10 mouse cellular contexts compared by ENCODE assay signal in the genomic region with DNA sequence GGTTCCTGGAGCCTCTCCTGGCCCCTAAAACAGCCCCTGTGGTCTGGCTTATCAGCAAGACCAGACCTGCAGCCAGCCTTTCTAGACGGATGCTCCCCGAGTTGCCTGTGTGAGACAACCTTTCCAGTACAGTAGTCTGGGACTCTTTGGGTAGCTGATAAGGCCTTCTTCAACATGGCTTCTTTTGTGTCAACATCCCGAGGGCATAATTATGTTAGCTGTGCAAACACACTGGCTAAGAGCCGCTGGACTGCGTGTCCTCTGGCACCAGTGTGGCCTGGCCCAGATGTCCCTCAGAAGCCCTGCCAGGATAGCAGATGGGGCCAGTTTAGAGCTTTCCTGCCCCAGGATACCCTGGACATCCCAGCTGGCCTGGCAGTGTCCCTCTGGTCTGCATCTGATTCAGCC.
DNase-seq lines count a peak whose midpoint lies in the region; ATAC-seq lines count a peak whose summit lies in the region.
"Had no signal": no experiment of that assay in that cellular context is flagged by ENCODE, and none has a peak within 500 bp of the region (broad histone marks: within the 10 kb centered on the region; RNA-seq: fewer than 3 reads in every experiment).

No protein-coding gene starts in this region.

- H3K9me3 ChIP-seq in stomach, embryonic 14.5 days (ENCODE audit: control insufficient read depth, low read depth, low read length), result no peaks in the 10 kb centered on the region

- H3K4me3 ChIP-seq in stomach, embryonic 14.5 days (ENCODE audit: low read depth, low read length), result no peak overlapping the region

- no peak overlapping the region for H3K4me2 ChIP-seq in stomach, embryonic 14.5 days (replicated peaks; ENCODE audit: low read depth, low read length)

- intact Hi-C loops in left cerebral cortex, postnatal 4 days (cut with DNase I), result no loop called here

- no peaks in the 10 kb centered on the region for H3K4me1 ChIP-seq in stomach, embryonic 14.5 days (ENCODE audit: control insufficient read depth, insufficient read depth, low read length)

- no peaks in the 10 kb centered on the region for H3K27me3 ChIP-seq in stomach, embryonic 14.5 days (ENCODE audit: control insufficient read depth, insufficient read depth, low read length)
- H3K27me3 ChIP-seq: Patski had no signal

- peak; percentile 14 to 31 for DNase-seq in lung, adult 18-20 months
- DNase-seq in lung, postnatal 25 days (ENCODE audit: low spot score), result no peak
- peak; percentile 94 for DNase-seq in heart, adult 11 months
- DNase-seq in left cerebral cortex, postnatal 4 days, result peak; percentile 91
- DNase-seq in kidney, adult 18-20 months, result no peak
- DNase-seq in ovary, postnatal 36 days (ENCODE audit: low spot score), result no peak

- WGBS in stomach, embryonic 14.5 days, result 41% methylated on average over 5 of the region's 5 CpGs

- H3K9ac ChIP-seq in stomach, embryonic 14.5 days (replicated peaks; ENCODE audit: low read depth, low read length), result no peak overlapping the region

- 0 out of 2 replicates have a peak, but pooled peaks have one; percentile 23 for ATAC-seq in cerebellum, adult (ENCODE audit: insufficient number of reproducible peaks, low FRiP score, low TSS enrichment)
- ATAC-seq in stomach, embryonic 14.5 days (ENCODE audit: insufficient number of reproducible peaks, insufficient read depth, low FRiP score, low read depth), result peak; percentile 72; the same call in 1 of the 2 replicates
- ATAC-seq: Patski had no signal

- no peaks in the 10 kb centered on the region for H3K36me3 ChIP-seq in stomach, embryonic 14.5 days (ENCODE audit: control insufficient read depth, insufficient read depth, low read length)

- H3K27ac ChIP-seq in stomach, embryonic 14.5 days (ENCODE audit: low read length), result no peak overlapping the region
- H3K27ac ChIP-seq: macrophage had no signal

Comparison
In these comparisons a context has a peak if more than half of its experiments do, and no peak if none do; other contexts are left out.
1. DNase-seq: peak in lung, adult 18-20 months (2 of 2), heart, adult 11 months (single experiment) and left cerebral cortex, postnatal 4 days (single experiment); none in lung, postnatal 25 days (single experiment), kidney, adult 18-20 months (single experiment) and ovary, postnatal 36 days (single experiment).